Mouse (Mus musculus): ENCODE data around the gene Fam240a.

The Fam240a gene

DNA sequence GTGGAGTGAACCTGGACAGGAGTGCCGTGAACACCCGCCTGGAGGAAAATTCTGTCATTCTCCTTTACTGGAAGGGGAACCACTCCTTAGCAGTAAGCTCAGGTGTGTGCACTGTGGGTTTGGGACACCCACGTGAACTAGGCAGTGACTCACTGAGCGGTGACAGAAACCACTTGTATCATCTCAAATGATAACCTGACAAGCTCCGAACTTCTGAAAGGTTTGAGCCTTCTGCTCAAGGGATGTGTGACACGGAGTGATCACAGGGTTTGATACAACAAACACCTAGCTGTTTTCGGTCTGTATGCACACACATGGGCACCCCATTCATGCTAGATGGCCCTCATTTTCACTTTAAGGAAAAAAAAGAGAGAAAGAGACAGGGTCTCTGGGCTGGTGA lies at the start of gene Fam240a:
Gene Fam240a (minus strand): TSS at position 76 of the 400 bp plus-strand sequence.
- DNase-seq, result no peak

DNA sequence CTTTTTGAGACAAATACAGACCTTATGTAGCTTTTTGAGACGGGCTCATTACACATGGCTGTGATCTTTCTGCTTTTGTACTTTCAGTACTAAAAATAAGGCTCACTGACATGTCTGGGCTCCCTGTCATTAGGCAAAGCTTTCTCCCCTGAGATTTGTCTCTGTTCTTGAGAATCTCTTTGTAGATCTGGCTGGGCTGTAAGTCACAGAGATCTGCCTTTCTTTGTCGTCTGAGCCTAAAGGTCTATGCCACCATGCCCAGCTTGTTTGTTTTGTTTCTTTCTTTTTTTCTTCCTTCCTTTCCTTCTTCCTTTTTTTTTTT lies 49.2 kb upstream of the Fam240a start:
- no peak for DNase-seq

DNA sequence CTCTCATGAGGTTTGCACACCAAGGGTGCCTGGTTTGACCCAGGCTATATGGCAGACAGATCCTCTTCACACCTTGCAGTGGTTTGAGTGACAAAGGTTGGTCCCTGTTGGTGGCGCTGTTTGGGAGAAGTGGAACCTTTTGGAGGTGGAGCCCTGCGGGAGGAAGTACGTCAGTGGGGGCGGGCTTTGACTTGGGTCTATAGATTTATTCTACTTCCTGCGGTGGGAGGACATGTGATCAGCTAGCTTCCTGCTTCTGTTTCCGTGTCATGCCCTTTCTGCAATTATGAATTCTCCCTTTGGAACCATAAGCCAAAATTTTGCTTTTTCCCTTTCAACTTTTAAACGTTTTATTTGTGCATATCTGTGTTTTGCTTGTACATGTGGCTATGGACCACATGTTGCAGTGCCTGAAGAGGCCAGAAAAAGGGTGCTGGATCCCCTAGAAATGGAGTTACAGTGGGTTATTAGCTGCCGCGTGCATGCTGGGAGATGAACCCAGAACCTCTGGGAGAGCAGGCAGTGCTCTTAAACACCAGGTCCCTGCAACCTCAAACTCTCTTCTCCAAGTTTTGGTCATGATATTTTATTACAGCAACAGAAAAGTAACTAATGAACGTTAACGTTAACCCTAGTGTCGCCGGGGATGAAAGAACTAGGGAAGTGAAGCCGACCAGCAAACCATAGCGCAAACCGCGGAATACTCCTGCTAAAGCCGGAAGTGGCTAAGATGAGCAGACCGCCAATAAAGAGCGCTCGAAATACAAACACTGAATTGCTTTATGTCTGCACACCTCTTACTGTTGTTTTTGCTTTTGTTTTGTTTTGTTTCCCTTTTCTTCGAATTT lies 48.6 kb upstream of the Fam240a start:
- DNase-seq, result no peak

DNA sequence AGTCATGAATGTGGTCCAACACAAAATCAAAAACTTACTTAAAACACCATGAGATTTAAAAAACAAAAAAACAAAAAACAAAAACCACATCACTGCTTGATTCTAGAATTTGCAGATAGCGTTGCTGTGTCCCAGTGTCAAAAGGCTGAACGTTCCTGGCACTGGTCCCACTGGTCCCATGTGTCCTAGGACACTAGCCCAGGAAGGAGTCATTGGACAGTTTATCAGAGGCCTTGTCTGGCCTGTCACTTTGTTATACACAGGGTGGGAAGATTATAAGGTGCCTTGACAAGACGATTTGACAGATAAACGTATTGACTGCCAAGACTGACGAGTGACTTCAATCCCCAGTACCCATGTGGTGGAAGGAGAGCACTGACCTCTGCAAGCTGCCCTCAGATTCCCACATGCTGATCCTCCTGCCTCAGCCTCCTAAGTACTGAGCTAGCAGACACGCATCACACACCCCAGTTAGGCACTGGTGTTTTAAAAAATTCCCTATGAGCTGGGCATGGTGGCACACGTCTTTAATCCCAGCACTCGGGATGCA lies 47.0 kb upstream of the Fam240a start:
- DNase-seq, result no peak

DNA sequence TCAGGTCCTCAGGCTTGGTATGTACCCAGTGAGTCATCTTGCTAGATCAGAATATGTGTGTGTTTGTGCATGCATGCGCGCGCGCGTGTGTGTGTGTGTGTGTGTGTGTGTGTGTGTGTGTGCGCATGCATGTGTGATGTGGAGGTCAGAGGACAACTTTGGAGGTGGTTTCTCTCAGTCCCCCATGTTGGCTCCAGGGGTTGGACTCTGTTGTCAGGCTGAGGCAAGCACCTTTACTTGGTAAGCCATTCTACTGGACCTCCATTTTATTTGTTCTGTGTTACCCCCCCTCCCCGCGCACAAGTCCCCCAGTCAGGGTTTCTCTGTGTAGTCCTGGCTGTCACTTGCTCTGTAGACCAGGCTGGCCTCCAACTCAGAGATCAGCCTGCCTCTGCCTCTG lies 44.7 kb upstream of the Fam240a start:
- no peak for DNase-seq

DNA sequence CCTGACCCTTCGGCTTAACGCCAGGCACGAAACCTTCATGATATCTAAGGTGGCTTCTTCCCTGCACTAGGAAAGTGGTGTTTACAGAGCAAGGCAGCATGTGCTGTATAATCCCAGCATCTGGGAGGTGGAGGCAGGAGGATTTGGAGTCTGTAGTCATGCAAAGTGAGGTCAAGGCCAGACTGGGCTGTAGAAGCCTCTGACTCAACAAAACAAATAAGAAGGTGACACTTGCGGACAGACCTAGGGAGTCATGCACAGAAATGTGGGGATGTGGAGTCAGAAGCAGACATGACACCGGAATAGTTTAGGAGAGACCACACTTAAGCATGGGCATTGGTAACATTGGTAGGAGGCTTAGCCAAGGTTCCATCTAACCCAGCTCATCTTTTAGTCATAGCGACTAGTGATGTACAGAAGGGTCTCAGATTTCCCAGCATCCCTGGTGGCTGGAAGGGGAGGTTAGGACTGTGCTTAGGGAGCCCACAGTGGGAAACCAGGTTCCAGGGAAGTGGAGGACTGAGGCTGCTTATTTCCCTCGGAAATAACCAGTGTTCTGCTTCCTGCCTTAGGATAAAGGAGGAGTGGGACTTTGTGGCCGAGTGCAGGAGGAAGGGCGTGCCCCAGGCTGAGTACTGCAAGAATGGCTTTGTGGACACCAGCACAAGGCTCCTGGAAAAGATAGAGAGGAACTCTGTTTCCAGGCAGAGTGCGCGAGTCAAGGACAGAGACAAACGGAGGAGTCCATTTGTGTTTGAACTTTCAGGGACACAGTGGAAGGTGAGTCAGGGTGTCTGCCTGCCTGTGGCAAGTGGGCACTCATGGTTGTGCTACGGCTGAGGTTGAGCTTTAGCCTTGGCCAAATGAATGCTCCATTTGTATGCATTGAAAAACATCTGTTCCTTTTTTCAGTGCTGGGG lies 43.8 kb upstream of the Fam240a start:
- no peak for DNase-seq

DNA sequence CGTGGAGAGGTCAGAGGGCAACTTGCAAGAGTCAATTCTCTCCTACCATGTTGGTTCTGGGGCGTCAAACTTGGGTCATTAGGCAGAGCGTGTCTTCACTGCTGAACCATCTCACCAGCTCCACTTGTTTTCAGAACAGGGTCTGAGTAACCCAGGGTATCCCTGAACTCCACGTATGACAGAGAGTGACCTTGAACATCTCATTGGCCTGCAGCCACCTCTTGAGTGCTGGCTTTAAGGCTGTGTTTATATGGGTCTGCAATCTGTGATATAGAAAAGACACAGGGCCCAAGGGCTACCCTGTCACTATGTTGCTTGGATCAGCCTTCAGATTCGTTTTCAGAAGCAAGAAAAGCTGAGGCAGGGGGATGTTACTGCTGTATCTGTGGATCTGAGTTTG lies 43.0 kb upstream of the Fam240a start:
- DNase-seq, result no peak

DNA sequence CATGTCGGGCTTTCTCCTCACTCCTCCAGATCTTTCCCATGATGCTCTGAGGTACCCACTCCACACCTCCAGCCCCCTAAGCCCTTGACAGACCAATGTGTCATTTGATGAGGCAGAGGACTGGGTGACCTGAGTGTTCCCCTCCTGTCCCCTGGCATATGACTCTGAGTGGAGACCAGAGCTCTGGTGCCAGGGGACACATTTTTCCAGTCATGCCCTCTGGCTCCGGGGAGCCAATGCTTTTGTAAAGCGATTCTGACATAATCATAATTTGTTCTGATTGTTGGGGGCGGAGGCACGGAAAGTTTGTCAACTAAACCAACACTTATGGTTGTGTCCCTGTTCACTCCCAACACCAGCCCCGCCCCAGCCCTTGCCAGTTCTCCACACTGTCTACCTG lies 39.3 kb upstream of the Fam240a start:
- no peak for DNase-seq

DNA sequence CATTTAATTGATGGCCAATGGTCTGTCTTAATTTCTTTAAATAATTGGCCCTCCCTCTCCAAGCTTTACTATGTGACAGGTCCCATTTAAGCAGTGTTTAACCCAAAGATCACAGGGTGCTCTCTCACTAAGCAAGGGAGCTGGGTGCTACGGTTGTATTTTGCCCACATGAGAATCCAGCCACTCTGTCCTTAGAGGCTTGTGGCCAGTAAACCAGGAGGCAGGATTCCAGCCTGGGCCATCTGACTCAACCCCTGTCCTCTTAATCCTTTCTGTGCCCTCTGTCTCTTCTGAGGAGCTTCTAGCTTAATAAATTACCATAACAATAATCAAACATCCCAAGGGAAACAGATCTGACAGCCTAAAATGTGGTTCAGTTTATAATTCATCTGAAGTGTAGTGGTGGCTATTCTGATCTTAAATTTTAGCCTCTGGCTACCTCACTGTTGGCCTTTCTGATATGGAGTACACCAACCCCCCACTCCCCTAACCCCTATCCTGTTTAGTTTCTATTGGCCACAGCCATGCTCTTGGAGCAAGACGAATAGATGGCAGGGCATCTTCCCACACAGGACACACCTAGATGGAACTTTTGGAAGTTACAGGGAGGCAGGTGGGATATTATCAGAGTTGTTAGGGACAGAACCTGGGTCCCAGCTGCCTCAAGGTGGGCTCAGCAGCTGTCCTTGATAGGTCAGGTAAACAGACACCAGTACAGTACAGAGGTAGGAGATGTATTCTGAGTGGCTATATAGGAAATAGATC lies 38.2 kb upstream of the Fam240a start:
- DNase-seq, result no peak

DNA sequence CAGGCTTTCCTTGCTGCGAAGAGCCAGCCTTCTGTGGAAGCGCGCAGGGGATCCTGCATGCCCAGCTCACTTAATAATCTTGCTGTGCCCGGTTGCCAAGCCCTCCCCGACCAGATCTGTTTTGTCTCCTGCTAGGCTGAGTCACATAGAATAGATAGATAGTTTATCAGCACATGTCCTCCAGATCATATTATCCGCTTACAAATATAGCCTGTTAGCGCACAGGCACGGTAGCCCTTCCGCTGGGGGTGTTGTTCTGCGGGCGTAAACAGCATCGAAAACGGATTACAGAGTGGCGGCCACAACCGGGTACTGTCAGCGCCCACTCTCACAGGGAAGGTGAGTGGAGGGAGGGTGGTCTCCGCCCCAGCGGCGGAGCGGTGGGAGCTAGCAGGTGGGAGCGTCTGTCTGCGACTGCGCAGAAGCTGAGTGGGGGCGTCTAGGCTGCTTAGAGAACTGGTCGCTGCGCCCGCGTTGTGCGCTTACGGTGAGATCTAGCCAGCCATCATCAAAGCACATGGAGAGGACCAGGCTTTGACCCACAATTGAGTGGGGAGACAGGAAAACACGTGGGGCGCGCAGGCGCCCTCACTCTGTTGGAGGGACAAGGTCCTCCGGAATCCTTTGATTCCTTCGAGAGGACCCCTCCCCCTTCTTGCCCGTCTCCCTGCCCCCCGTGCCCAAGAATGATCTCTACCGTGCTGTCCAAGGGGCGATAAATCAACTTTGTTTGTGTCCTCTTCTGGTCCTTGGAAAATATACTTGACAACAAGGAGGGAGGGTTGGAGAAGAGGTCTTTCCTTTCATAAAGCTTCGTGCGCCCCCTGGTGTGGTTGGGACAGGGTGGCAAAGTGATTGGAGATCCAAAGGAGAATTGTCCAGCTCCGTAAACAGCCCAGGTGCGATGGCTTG lies 37.1 kb upstream of the Fam240a start:
- DNase-seq, result no peak

DNA sequence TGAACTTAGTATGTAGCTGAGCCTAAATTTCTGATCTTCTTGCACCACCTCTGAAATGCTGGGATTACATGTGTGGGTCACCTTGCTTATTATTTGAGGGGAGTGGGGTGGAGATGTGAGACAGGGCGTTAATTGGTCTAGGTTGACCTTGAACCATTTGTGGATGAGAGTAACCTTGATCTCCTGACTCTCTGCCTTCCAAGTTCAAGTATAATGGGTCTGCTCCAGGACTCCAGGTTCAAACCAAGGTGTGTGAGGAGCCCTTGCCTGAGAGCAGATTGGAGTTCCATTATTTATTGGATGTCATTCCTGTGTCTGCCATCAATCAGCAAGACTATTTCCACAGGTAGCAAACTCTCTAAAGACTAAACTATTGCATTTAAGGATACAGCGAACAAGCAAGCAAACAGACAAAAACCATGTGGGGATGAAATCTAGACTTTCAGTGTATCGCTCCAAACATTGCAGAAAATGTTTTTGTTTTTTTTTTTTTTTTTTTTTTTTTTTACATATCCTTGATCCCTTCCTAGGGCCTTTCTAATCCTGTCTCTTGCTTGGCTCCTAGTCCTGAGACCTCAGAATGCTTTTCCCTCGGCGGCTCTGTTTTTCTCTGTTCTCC lies 36.4 kb upstream of the Fam240a start:
- DNase-seq, result no peak

DNA sequence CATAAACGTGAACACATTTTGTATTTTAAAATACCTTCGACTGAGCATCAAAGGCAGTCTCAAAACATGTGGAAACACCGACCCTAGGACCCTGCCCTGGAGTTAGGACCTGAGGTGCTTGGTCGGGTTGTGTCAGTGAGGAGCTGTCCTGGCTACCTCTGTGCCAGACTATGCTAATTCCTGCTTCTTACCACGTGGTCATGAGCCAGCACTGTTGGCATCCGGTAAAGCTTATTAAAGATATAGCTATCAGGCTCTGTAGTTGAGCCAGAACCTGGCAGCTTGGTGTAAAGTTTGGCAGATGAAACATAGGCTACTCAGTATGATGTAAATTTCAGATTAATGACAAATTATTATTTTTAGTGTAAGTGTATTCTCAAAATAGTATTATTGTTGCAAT lies 35.7 kb upstream of the Fam240a start:
- DNase-seq, result no peak

DNA sequence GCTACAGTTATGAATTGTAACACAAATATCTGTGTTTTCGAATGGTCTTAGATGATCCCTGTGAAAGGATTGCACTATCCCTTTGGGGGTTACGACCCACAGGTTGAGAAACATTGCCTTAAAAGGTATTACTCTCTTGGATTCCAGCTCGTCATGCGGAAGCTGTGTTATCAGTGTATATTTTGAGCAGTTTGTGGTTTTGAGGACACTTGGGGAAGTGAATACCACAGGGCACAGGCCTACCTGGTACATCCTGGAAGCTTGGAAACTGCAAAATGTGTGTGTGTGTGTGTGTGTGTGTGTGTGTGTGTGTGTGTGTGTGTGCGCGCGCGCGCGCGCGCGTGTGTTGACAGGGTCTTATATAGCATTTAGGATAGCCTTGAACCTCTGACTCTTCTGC lies 35.2 kb upstream of the Fam240a start:
- DNase-seq, result no peak

DNA sequence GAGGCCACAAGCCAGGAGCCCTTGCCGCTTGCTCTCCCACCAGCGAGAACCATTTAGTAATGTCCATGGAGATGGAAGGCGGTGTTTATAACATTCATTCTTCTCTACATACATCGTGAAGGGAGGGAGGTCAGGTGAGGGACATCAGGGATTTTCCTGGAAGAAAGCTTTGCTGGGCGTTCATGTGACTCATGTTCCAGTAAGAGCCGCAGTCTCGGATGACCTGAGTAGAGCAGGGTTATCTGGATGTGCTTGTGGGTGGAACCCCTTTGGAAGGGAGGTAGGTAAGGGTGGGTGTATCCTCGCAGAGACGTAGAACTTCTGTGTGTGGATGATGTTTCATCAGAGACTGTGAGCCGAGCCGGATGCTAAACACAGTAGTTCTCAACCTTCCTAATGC lies 34.7 kb upstream of the Fam240a start, which contains the start of gene Lrrc2:
Gene Lrrc2 (plus strand): TSS at position 149 of the 400 bp plus-strand sequence.
- DNase-seq, result no peak

DNA sequence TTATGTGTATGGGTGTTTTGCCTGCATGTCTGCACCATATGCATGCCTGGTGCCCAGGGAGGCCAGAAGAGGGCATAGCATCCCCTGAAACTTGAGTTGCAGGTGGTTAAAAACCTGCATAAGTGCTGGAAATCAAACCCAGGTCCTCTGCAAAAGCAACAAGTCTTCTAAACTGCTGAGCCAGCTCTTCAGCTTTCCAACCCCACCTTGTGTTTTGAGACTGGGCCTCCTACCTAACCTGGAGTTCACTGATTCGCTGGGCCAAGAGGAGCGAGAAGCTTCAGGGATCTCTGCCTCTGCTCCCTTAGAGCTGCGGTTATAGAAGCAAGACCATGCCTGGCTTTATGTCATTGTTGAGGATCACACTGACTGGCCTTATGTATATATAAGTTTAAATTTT lies 33.4 kb upstream of the Fam240a start:
- no peak for DNase-seq

DNA sequence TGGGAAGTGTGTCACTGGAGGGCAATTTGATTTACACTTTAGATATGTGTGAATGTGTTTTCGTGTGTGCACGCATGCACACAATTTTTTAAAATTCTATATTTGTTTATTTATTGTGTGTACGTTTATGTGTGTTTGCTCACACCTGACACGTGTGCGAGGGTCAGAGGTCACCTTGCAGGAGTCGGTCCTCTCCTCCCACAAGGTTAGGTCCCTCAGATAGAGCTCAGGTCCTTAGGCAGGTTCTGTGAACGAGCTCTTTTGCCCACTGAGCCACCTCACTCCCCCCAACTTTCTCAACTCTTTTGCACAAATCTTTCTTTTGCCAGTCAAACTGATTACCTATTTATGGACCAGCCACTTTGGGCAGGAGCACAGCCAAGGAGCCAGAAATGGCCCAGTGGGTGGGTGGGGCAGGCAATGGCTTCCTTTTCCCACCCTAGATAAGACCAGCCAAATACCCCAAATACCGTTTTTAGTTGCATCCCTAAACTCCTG lies 32.2 kb upstream of the Fam240a start:
- DNase-seq, result no peak

DNA sequence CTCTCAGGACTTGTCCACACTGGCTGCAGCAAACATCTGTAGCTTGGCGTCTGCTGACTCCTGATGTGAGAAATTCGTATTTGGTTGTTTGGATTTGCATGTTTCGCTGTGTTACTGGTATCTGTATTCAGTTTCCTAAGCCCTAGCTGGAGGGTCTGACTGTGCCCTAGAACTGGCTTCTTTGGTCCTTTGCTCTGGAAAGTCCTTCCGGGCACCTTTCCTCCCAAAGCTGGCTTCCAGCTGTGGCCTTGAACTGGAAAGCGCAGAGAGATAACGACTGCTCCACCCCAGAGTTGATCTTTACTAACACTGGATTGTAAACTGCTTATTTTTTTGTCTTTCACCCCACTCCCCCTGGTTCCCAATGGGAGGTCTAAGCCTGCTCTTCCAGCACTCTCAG lies 31.2 kb upstream of the Fam240a start:
- DNase-seq, result no peak

DNA sequence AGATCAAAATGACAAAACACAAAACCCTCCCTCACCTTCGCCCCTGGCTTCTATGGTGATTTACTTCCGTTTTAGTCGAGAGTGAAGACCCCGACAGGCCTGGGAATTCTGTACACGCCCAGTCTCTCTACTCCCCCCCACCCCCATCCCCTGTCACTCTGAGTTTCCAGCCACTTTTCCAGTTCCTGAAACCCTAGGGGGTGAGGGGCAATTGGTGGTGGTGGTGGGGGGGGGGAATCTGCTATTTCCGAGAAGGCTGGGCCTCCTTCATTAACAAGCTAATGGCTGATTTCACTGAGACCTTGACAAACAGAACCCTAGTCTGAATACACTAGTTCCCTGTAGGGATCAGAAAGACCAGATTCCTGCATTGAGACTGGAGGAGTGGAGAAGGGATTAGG lies 30.6 kb upstream of the Fam240a start:
- DNase-seq, result no peak

DNA sequence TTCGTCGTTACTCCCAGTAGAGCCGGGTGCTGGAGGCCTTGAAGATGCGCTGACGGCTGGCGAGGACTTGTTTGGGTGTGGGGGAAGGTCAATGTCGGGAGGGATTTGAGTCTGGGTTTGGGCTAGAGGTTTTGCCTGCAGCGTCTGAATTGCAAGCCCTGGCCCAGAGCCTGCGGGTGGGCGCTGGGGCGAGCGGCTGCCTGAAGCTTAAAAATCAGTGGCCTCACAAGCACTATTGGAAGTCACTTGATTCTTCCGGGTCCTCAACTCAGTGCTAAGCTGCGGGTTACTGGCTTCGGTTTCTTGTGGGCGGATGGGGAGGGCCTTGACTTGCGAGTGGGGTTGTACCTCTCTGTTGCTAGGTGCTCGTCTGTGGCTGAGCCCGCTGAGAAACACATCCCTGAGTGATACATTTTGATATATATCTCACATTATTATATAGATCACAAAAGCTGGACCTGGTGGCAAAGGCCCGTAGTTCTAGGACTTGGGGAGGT lies 29.9 kb upstream of the Fam240a start:
- DNase-seq, result no peak

DNA sequence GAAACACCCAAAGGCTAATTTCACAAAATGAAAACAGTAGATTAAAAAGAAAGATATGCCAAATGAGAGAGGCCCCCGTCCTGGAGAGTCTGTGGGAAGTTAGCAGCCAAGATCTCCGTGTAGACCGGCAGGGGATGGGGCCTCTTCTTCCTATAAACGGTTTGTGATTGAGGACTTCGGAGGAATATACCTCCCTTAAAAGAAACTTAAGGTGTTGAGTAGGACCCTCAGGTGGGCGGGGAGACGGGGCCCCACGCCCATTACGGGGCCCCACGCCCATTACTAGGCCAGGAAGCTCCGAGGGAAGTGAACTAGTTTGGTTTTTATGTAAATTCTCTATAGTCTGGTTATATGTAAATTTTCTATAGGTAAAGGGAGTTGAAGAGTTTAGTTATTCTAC lies 29.3 kb upstream of the Fam240a start, which contains the start of gene Tdgf1:
Gene Tdgf1 (minus strand): TSS at position 233 of the 400 bp plus-strand sequence.
- no peak for DNase-seq

DNA sequence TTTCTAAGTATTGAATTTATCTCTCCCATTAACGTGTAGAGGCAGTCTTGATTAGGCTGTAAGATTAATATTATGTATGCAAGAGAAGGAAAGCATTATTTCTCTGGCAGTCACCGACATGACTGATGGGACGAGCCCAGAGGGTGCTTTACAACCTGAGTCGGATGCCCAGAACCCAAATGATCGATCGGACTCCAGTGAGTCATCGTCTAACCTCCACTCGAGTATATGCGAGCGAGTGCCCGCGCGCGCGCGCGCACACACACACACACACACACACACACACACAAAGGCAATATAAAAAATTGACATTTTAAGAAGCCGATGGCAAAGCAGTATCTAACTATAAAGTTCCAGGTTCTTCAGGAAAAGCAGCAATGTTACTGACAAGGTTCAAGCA lies 28.7 kb upstream of the Fam240a start:
- no peak for DNase-seq
